Mouse (Mus musculus) layer of hippocampus, adult 8-10 months (tissue): ENCODE results near the gene Cd6. TPM values are rescaled to one million over a fixed set of nuclear protein-coding genes. Genes with fewer than 3 reads are reported as not detected.
A peak's percentile ranks its signal among the peaks of the same experiment; 100 is the strongest.

Experiments
- DNase-seq, 2 experiments: peaks; one replicate each; pipeline ENCODE4 v3.0.0; 2022; ENCODE audit warnings: low spot score in 2 of 2
- total RNA-seq, 4 experiments: library from RNA; stranded (reverse); gene quantifications; 2 replicates each; pipeline ENCODE4 v1.2.4; 2022

Gene Cd6
- total RNA-seq, 4 experiments from 2014 or later, result 0.16 to 0.20 (median 0.18) TPM; not detected in 1

- DNase-seq, result no peak
Observed at GRCm38 (mm10) chr19:10803751-10804150, 26.1 kb downstream of the Cd6 start.

GRCm38 (mm10) chr19:10801906-10802305 lies 28.0 kb downstream of the Cd6 start:
- DNase-seq, result no peak

GRCm38 (mm10) chr19:10801070-10801469 lies 28.8 kb downstream of the Cd6 start:
- DNase-seq, result peak; percentile 66 to 72

- no peak for DNase-seq
Observed at GRCm38 (mm10) chr19:10799155-10799554, 30.7 kb downstream of the Cd6 start.

- no peak for DNase-seq
Observed at GRCm38 (mm10) chr19:10798576-10798975, 31.3 kb downstream of the Cd6 start.

GRCm38 (mm10) chr19:10794916-10795315 lies 34.9 kb downstream of the Cd6 start:
- no peak for DNase-seq

GRCm38 (mm10) chr19:10793044-10793443 lies 36.8 kb downstream of the Cd6 start:
- DNase-seq, result no peak

- DNase-seq, result no peak
Observed at GRCm38 (mm10) chr19:10790323-10790722, 39.5 kb downstream of the Cd6 start.

- DNase-seq, result no peak
Observed at GRCm38 (mm10) chr19:10788242-10788641, 41.6 kb downstream of the Cd6 start.

GRCm38 (mm10) chr19:10787406-10787805 lies 42.5 kb downstream of the Cd6 start:
- no peak for DNase-seq

- no peak for DNase-seq
Observed at GRCm38 (mm10) chr19:10786753-10787152, 43.1 kb downstream of the Cd6 start.

- DNase-seq, result peak; percentile 49 to 68
Observed at GRCm38 (mm10) chr19:10784796-10785459, 44.9 kb downstream of the Cd6 start.

- DNase-seq, result no peak
Observed at GRCm38 (mm10) chr19:10784061-10784460, 45.8 kb downstream of the Cd6 start.

GRCm38 (mm10) chr19:10783168-10783567 lies 46.7 kb downstream of the Cd6 start:
- DNase-seq, result no peak

- no peak for DNase-seq
Observed at GRCm38 (mm10) chr19:10781641-10782040, 48.2 kb downstream of the Cd6 start.

- DNase-seq, result no peak
Observed at GRCm38 (mm10) chr19:10776906-10777305, 53.0 kb downstream of the Cd6 start.

- DNase-seq, result no peak
Observed at GRCm38 (mm10) chr19:10774141-10774540, 55.7 kb downstream of the Cd6 start.

- DNase-seq, result no peak
Observed at GRCm38 (mm10) chr19:10773384-10773783, 56.5 kb downstream of the Cd6 start.

GRCm38 (mm10) chr19:10772866-10773265 lies 57.0 kb downstream of the Cd6 start:
- no peak for DNase-seq

GRCm38 (mm10) chr19:10771995-10772394 lies 57.9 kb downstream of the Cd6 start:
- no peak for DNase-seq

- no peak for DNase-seq
Observed at GRCm38 (mm10) chr19:10769429-10770195, 60.2 kb downstream of the Cd6 start.

GRCm38 (mm10) chr19:10768694-10769428 lies 61.0 kb downstream of the Cd6 start:
- DNase-seq, result no peak
